Mouse (Mus musculus) E14TG2a.4 (cell line): ENCODE data around the gene Slc12a3.

ENCODE experiments used
- CTCF ChIP-seq: conservative IDR thresholded peaks from 2 replicates; pipeline ENCODE4 v1.5.1; 2014; ENCODE audit warnings: low read length
- NANOG ChIP-seq: IDR thresholded peaks from 2 replicates; pipeline ENCODE4 v1.6.1; 2014; ENCODE audit warnings: borderline replicate concordance, low read length, mixed read lengths
- POU5F1 ChIP-seq: IDR thresholded peaks from 2 replicates; pipeline ENCODE4 v1.6.1; 2014; ENCODE audit warnings: low read length, borderline replicate concordance

GRCm38 (mm10) chr8:94306989-94307513 lies 21.9 kb upstream of the Slc12a3 start:
- TF ChIP-seq CTCF (no peak), POU5F1 (no peak), NANOG (no peak)
